Mouse (Mus musculus): ENCODE measurements around the gene Tor4a.

The Tor4a gene

GRCm38 (mm10) chr2:25186575-25186930 is 10.1 kb downstream of the Tor4a start:
- DNase-seq (ENCODE audit: low spot score) = no peak

GRCm38 (mm10) chr2:25185625-25186574 is 10.8 kb downstream of the Tor4a start:
- peak; percentile 68 for DNase-seq (ENCODE audit: low spot score)

- DNase-seq (ENCODE audit: low spot score) = no peak
Measured at GRCm38 (mm10) chr2:25184496-25184895, 12.2 kb downstream of the Tor4a start.

GRCm38 (mm10) chr2:25183336-25183735 is 13.3 kb downstream of the Tor4a start:
- DNase-seq (ENCODE audit: low spot score) = no peak

DNA sequence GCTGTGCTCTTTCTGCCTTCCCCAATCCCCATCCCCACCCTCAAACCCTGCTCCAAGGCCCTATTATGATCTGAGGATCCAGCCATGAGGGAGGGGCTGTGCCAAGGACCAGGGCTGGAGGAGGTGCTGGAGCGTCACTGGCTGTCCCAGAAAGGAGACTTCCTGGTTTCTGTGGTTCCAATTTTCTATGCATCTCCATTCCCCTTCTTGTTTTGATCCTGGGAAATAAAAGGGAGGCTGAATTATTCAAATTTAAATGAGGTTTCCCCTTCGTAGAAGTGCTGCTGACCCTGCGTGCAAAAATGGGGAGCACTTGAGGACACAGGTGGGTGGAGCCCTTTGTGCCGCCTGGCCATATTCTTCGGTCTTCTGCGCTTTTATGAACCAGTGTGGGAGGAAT is 14.0 kb downstream of the Tor4a start:
- no peak for DNase-seq (ENCODE audit: low spot score)

- peak; percentile 42 for DNase-seq (ENCODE audit: low spot score)
Measured at GRCm38 (mm10) chr2:25181891-25182397, 14.7 kb downstream of the Tor4a start.

GRCm38 (mm10) chr2:25180973-25181890 is 15.5 kb downstream of the Tor4a start:
- peak; percentile 67 for DNase-seq (ENCODE audit: low spot score)

DNA sequence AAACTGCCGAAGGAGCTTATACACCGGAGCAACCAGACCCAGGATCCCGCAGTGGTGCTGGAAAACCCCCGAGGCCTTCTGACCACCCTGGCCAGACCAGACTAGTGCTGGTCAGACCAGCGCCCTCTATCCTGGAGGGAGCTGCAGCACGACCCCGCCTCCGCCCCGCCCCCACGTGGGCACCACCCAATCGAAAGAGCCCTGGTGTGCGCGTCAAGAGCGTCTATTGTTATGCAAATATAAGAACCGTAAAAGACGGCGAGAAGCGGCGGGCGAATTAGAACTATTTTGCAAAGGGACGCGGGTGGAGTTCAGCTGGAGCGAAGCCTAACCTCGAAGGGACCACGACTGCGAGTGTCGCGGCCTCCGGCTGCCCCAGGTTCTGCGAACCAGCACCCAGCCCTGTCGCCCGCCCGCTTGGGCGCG is 16.2 kb downstream of the Tor4a start, which contains the start of gene Nrarp:
Gene Nrarp (plus strand): TSS at position 281 of the 426 bp plus-strand sequence.
- DNase-seq (ENCODE audit: low spot score) = peak; percentile 94

GRCm38 (mm10) chr2:25179566-25180217 is 17.0 kb downstream of the Tor4a start:
- peak; percentile 33 for DNase-seq (ENCODE audit: low spot score)

DNA sequence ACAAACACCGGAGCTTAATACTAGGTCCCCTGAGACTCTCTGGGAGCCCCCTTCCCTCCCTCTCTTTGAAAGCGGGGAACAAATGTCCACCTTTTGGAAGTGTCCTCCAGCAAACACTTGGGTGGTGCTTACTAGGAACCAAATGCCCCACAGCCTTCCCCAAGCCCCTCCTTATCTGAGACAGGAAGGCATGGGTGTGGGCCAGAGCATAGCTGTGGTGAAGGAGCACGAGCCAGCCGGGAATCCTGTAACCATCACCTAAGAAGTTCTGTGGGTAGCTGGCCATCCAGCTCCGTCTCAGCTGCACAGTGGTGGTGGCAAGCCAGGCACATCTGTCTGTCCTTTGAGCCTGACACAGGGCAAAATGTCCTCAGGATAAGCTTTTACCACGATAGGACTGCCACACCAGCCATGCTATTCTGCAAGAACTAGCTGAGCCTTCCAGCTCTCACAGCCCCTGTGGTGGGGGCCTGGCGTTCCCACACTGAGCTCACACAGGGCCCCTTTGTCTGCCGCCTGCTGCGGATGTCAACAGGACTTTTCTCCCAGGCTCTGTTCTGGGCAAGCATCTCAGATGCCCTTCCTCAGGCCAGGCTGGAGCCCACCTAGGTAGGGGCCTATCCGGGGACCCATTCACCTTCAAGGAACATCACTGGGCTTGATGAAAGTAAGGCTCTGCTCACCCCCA is 18.3 kb downstream of the Tor4a start:
- DNase-seq (ENCODE audit: low spot score) = no peak

- DNase-seq (ENCODE audit: low spot score) = peak; percentile 62
Measured at GRCm38 (mm10) chr2:25177685-25178084, 19.0 kb downstream of the Tor4a start.

DNA sequence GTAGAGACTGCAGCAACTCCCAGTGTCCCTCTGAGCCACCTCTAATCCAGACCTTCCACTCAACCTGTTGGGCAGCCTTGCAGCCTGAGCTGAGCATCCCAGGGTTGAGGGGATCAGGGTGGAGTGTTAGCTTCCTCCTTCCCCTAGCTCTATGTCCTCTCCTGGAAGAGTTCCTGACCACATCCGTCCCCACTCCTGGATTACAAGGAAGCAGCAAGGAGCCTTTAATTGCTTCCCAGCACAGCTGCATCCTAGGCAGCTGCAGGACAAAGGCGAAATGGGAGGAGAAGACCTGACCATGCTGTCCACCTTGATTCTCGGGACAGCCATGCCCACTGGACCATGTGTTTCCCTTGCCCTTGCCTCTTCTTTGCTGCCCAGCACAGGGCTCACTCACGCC is 19.6 kb downstream of the Tor4a start:
- no peak for DNase-seq (ENCODE audit: low spot score)

DNA sequence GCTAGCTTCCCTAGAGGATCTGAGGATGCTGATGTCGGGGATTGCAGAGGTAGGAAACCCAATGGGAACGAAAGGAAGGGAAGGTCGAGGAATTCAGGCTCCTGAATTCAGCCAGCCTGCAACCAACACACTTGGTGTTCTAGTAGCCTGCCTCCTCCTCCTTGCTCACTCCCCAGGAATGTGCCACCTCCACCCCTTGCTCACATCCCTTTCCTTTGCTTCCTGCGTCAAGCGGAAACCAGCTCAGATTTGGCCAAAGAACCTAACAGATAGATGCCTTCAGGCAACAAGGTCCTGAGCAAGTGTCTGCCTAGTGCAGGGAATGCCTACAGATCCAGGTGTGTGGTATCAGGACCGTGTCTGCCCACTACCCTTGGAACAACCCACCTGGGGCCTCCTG is 20.1 kb downstream of the Tor4a start:
- DNase-seq (ENCODE audit: low spot score) = no peak

DNA sequence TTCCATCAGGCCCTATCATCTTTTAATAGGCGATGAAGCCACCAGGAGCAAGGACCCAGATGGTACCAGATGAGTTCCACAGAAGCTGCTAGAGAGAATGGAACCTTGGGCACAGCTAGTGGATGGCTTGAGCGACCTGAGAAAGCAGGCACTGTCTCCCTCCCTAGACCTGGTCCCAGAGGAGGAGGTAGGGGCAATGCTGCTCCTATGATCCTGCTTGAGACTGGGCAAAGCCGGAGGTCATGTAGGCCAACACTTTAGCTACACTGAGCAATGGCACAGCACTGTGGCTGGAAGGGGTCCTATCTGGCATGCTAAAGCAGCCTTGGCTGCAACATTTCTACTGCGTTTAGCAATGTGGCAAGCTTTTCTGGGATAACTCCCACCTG is 21.0 kb downstream of the Tor4a start:
- no peak for DNase-seq (ENCODE audit: low spot score)

- no peak for DNase-seq (ENCODE audit: low spot score)
Measured at GRCm38 (mm10) chr2:25174866-25175689, 21.6 kb downstream of the Tor4a start.

GRCm38 (mm10) chr2:25173821-25174220 is 22.9 kb downstream of the Tor4a start:
- no peak for DNase-seq (ENCODE audit: low spot score)

- DNase-seq (ENCODE audit: low spot score) = peak; percentile 29
Measured at GRCm38 (mm10) chr2:25172629-25173028, 24.1 kb downstream of the Tor4a start.

GRCm38 (mm10) chr2:25171769-25172153 is 24.9 kb downstream of the Tor4a start:
- no peak for DNase-seq (ENCODE audit: low spot score)

GRCm38 (mm10) chr2:25171101-25171768 is 25.5 kb downstream of the Tor4a start:
- no peak for DNase-seq (ENCODE audit: low spot score)
